23 mouse cellular contexts compared by ENCODE assay signal in genomic region chr6:4988688-4989087, GRCm38 (mm10).
DNase-seq lines count a peak whose midpoint lies in the region; ATAC-seq and TF ChIP-seq lines count a peak whose summit lies in the region.
"Had no signal": no experiment of that assay in that cellular context is flagged by ENCODE, and none has a peak within 500 bp of the region (broad histone marks: within the 10 kb centered on the region; RNA-seq: fewer than 3 reads in every experiment).

No protein-coding gene starts in this region.

- no peak overlapping the region for H3K27ac ChIP-seq in heart, embryonic 12.5 days (ENCODE audit: poor library complexity, severe bottlenecking)
- H3K27ac ChIP-seq in kidney, embryonic 14.5 days (ENCODE audit: low read depth, low read length): no peak overlapping the region
- no peak overlapping the region for H3K27ac ChIP-seq in kidney, postnatal 0 days
- H3K27ac ChIP-seq: heart, adult 2 months; heart, embryonic 13.5 days; hindbrain, embryonic 14.5 days; hindbrain, postnatal 0 days had no signal

- no peaks in the 10 kb centered on the region for H3K9me3 ChIP-seq in heart, embryonic 12.5 days (replicated peaks)
- H3K9me3 ChIP-seq in kidney, embryonic 14.5 days (ENCODE audit: control insufficient read depth, low read length): 0 out of 2 replicates have a peak, but pooled peaks cover 2% of the 10 kb centered on the region
- H3K9me3 ChIP-seq in kidney, postnatal 0 days (replicated peaks; ENCODE audit: low read length): no peaks in the 10 kb centered on the region
- H3K9me3 ChIP-seq: heart, embryonic 13.5 days had no signal

- no peaks in the 10 kb centered on the region for H3K27me3 ChIP-seq in heart, embryonic 12.5 days (replicated peaks)
- H3K27me3 ChIP-seq in kidney, embryonic 14.5 days (ENCODE audit: control insufficient read depth, insufficient read depth, low read length): no peaks in the 10 kb centered on the region
- H3K27me3 ChIP-seq in kidney, postnatal 0 days (ENCODE audit: insufficient read depth, low read length): no peaks in the 10 kb centered on the region
- H3K27me3 ChIP-seq: CH12.LX; heart, embryonic 13.5 days; Patski had no signal

- DNase-seq in heart, adult 11 months: peak; percentile 53
- DNase-seq in kidney, adult 11 months: no peak
- peak; percentile 56 for DNase-seq in kidney, postnatal 0 days (ENCODE audit: low spot score)
- DNase-seq in kidney, adult 8-10 months: no peak
- DNase-seq: adrenal gland, postnatal 10 days; adrenal gland, postnatal 36 days; B cell, adult 2 months; cerebellum, adult 18-20 months; cerebellum, adult 9-10 months; cerebellum, postnatal 14 days; gastrocnemius, postnatal 25 days; heart, adult 2 months; heart, postnatal 14 days; heart, postnatal 4 days had no signal

- no peak for TF ChIP-seq CTCF in kidney, postnatal 0 days (IDR thresholded peaks at IDR 0.05; ENCODE audit: low read depth)

- no peak overlapping the region for H3K9ac ChIP-seq in heart, embryonic 12.5 days
- no peak overlapping the region for H3K9ac ChIP-seq in kidney, embryonic 14.5 days (ENCODE audit: low read depth, low read length)
- H3K9ac ChIP-seq in kidney, postnatal 0 days (ENCODE audit: low read depth, low read length): no peak overlapping the region
- H3K9ac ChIP-seq: heart, embryonic 13.5 days; hindbrain, embryonic 14.5 days had no signal

- no peak overlapping the region for H3K4me2 ChIP-seq in heart, embryonic 12.5 days
- no peak overlapping the region for H3K4me2 ChIP-seq in kidney, embryonic 14.5 days (replicated peaks; ENCODE audit: low read depth, low read length)
- no peak overlapping the region for H3K4me2 ChIP-seq in kidney, postnatal 0 days (ENCODE audit: low read length)
- H3K4me2 ChIP-seq: heart, embryonic 13.5 days; hindbrain, embryonic 14.5 days had no signal

- H3K4me1 ChIP-seq in heart, embryonic 12.5 days (replicated peaks): peaks cover 13% of the 10 kb centered on the region
- peaks cover 3% of the 10 kb centered on the region for H3K4me1 ChIP-seq in kidney, embryonic 14.5 days (ENCODE audit: control insufficient read depth, insufficient read depth, low read length)
- H3K4me1 ChIP-seq in kidney, postnatal 0 days (replicated peaks; ENCODE audit: insufficient read depth, low read length): peaks cover 2% of the 10 kb centered on the region; the same call in 1 of the 2 replicates

- no peak for ATAC-seq in heart, embryonic 12.5 days (ENCODE audit: insufficient number of reproducible peaks, low FRiP score)
- peak; percentile 79 for ATAC-seq in kidney, embryonic 14.5 days (ENCODE audit: low FRiP score, low TSS enrichment)
- no peak for ATAC-seq in kidney, postnatal 0 days (replicated peaks; ENCODE audit: low FRiP score, low read depth)
- ATAC-seq: forebrain, embryonic 14.5 days; hindbrain, postnatal 0 days; Patski had no signal

- H3K4me3 ChIP-seq in heart, embryonic 12.5 days: no peak overlapping the region
- no peak overlapping the region for H3K4me3 ChIP-seq in kidney, embryonic 14.5 days (ENCODE audit: low read length)
- H3K4me3 ChIP-seq in kidney, postnatal 0 days (replicated peaks; ENCODE audit: low read depth, low read length): no peak overlapping the region
- H3K4me3 ChIP-seq: heart, adult 2 months; heart, embryonic 13.5 days had no signal

- H3K36me3 ChIP-seq in heart, embryonic 12.5 days: no peaks in the 10 kb centered on the region
- no peaks in the 10 kb centered on the region for H3K36me3 ChIP-seq in kidney, embryonic 14.5 days (ENCODE audit: control insufficient read depth, insufficient read depth, low read length)
- H3K36me3 ChIP-seq in kidney, postnatal 0 days (ENCODE audit: insufficient read depth, low read length): no peaks in the 10 kb centered on the region
- H3K36me3 ChIP-seq: G1E; heart, embryonic 13.5 days had no signal

- 53% methylated on average over 4 of the region's 4 CpGs for WGBS in heart, embryonic 12.5 days
- WGBS in kidney, embryonic 14.5 days: 21% methylated on average over 4 of the region's 4 CpGs
- 40% methylated on average over 4 of the region's 4 CpGs for WGBS in kidney, postnatal 0 days

Comparison
In these comparisons a context has a peak if more than half of its experiments do, and no peak if none do; other contexts are left out.
1. DNase-seq: peak in heart, adult 11 months (single experiment) and kidney, postnatal 0 days (single experiment); none in kidney, adult 11 months (single experiment) and kidney, adult 8-10 months (0 of 2).